Mouse (Mus musculus) heart, adult 2 months (tissue): ENCODE data around the gene Klhdc4.

Experiments
- CTCF ChIP-seq: fragments of 200-600 bp; IDR thresholded peaks from 2 replicates; pipeline ENCODE4 v1.8.1; 2022; ENCODE audit warnings: antibody characterized with exemption, mild to moderate bottlenecking, moderate library complexity
- EP300 ChIP-seq: fragments of 200-500 bp; IDR thresholded peaks from 2 replicates; pipeline ENCODE4 v1.6.1; 2011; ENCODE audit warnings: low read depth, low read length, control low read depth; ENCODE audit not compliant: insufficient read depth
- POLR2A ChIP-seq: fragments of 200-500 bp; IDR thresholded peaks from 2 replicates; pipeline ENCODE4 v1.6.1; 2011; ENCODE audit warnings: mild to moderate bottlenecking, low read depth, low read length, control low read depth; ENCODE audit not compliant: insufficient read depth

- TF ChIP-seq CTCF (no peak), POLR2A (no peak), EP300 (no peak)
These were observed 19.7 kb downstream of the Klhdc4 start for GRCm38 (mm10) chr8:121809524-121810155.
